Mouse (Mus musculus) kidney, adult 2 months (tissue): ENCODE measurements around the gene Astn2.

Source experiments
- CTCF ChIP-seq: fragments of 200-500 bp; conservative IDR thresholded peaks from 2 replicates; pipeline ENCODE4 v1.5.1; 2011; ENCODE audit warnings: low read depth, mild to moderate bottlenecking, control low read depth, low read length, moderate library complexity, mixed read lengths; ENCODE audit not compliant: insufficient read depth, insufficient read length
- POLR2A ChIP-seq: fragments of 200-500 bp; IDR thresholded peaks from one replicate; pipeline ENCODE4 v1.6.1; 2011; ENCODE audit warnings: low read depth, low read length, control low read depth

- TF ChIP-seq CTCF, result no peak
- no peak for TF ChIP-seq POLR2A
These were observed 838.9 kb downstream of the Astn2 start for GRCm38 (mm10) chr4:65565493-65565892.
